7 mouse cellular contexts compared by ENCODE assay signal in genomic region chr2:103784621-103785020, GRCm38 (mm10). TPM values are rescaled to one million over a fixed set of nuclear protein-coding genes. Genes with fewer than 3 reads are reported as not detected.
DNase-seq lines count a peak whose midpoint lies in the region; ATAC-seq lines count a peak whose summit lies in the region.

No protein-coding gene starts in this region.

- H3K27me3 ChIP-seq in kidney, embryonic 14.5 days (ENCODE audit: control insufficient read depth, insufficient read depth, low read length): no peaks in the 10 kb centered on the region

- no peak overlapping the region for H3K9ac ChIP-seq in kidney, embryonic 14.5 days (ENCODE audit: low read depth, low read length)

- no peak for ATAC-seq in kidney, embryonic 14.5 days (ENCODE audit: low FRiP score, low TSS enrichment)
- ATAC-seq in erythroid progenitor cell, adult 5-6 weeks (replicated peaks; ENCODE audit: low FRiP score, poor library complexity, severe bottlenecking): peak; percentile 83

- no peak overlapping the region for H3K4me2 ChIP-seq in kidney, embryonic 14.5 days (replicated peaks; ENCODE audit: low read depth, low read length)

- DNase-seq in kidney, postnatal 10 days: peak; percentile 28
- peak; percentile 48 for DNase-seq in NIH3T3 (ENCODE audit: low read depth)
- peak; percentile 10 to 30 for DNase-seq in spleen, adult 18-20 months
- DNase-seq in c-Kit-positive CD71-positive TER-119-positive erythroid progenitor cells, embryonic 14.5 days (ENCODE audit: low spot score): no peak
- DNase-seq in adrenal gland, postnatal 4 days (ENCODE audit: low spot score in 2 of 2): no peak

- peaks cover 67% of the 10 kb centered on the region for H3K36me3 ChIP-seq in kidney, embryonic 14.5 days (ENCODE audit: control insufficient read depth, insufficient read depth, low read length)

- no peak overlapping the region for H3K27ac ChIP-seq in kidney, embryonic 14.5 days (ENCODE audit: low read depth, low read length)

- H3K4me3 ChIP-seq in kidney, embryonic 14.5 days (ENCODE audit: low read length): no peak overlapping the region

- H3K9me3 ChIP-seq in kidney, embryonic 14.5 days (ENCODE audit: control insufficient read depth, low read length): no peaks in the 10 kb centered on the region

- H3K4me1 ChIP-seq in kidney, embryonic 14.5 days (ENCODE audit: control insufficient read depth, insufficient read depth, low read length): no peaks in the 10 kb centered on the region

- 91% methylated on average over 4 of the region's 4 CpGs for WGBS in kidney, embryonic 14.5 days

RNA-seq across cellular contexts. Expression of gene Caprin1, which starts 12.8 kb away (rescaled TPM):
- 215 and 448 TPM in 2 replicates for polyA plus RNA-seq in kidney, embryonic 14.5 days (2014; fragmentation: Nextera tagmentation; extraction: Ambion mirVana)
- total RNA-seq in erythroid progenitor cell, adult 5-6 weeks (2015; ENCODE audit: low replicate concordance): 142 and 231 TPM in 2 replicates
- 206 and 279 TPM in 2 replicates for total RNA-seq in erythroid progenitor cell, adult 5-6 weeks (2017; ENCODE audit: low replicate concordance)
- 100 to 1,000 TPM; 486 to 527 TPM for total RNA-seq in adrenal gland, postnatal 4 days (2021)

RNA-seq across cellular contexts. Expression of gene Nat10, which starts 23.6 kb away (rescaled TPM):
- 19.6 and 34.2 TPM in 2 replicates for polyA plus RNA-seq in kidney, embryonic 14.5 days (2014; fragmentation: Nextera tagmentation; extraction: Ambion mirVana)
- total RNA-seq in erythroid progenitor cell, adult 5-6 weeks (2015; ENCODE audit: low replicate concordance): 5.0 and 20.1 TPM in 2 replicates
- 7.1 and 21.6 TPM in 2 replicates for total RNA-seq in erythroid progenitor cell, adult 5-6 weeks (2017; ENCODE audit: low replicate concordance)
- total RNA-seq in adrenal gland, postnatal 4 days (2021): 10 to 100 TPM; 71.1 to 72.8 TPM

Comparison
In these comparisons a context has a peak if more than half of its experiments do, and no peak if none do; other contexts are left out.
1. DNase-seq: peak in kidney, postnatal 10 days (single experiment), NIH3T3 (single experiment) and spleen, adult 18-20 months (2 of 2); none in c-Kit-positive CD71-positive TER-119-positive erythroid progenitor cells, embryonic 14.5 days (single experiment) and adrenal gland, postnatal 4 days (0 of 2).